Mouse (Mus musculus): ENCODE measurements around the gene Tsga10. TPM values are rescaled to one million over a fixed set of nuclear protein-coding genes. Genes with fewer than 3 reads are reported as not detected.

Gene Tsga10
- total RNA-seq (2021): 1 to 10 TPM; 4.7 to 5.4 TPM
- long read RNA-seq, experiment 1, partial matches to known transcripts: 0 of 2 reads
- long read RNA-seq, experiment 1, other reads (novel, unspliced or antisense): 1 of 2 reads
- long read RNA-seq, experiment 2, partial matches to known transcripts: 1 of 2 reads
- long read RNA-seq, experiment 2, other reads (novel, unspliced or antisense): 0 of 2 reads

- DNase-seq (ENCODE audit: low spot score in 2 of 2): no peak
These were observed at the start of gene Tsga10 for GRCm38 (mm10) chr1:37866286-37866685. Tsga10 (minus strand) TSS chr1:37866429.

- no peak for DNase-seq (ENCODE audit: low spot score in 2 of 2)
These were observed 46.5 kb upstream of the Tsga10 start for GRCm38 (mm10) chr1:37912751-37913150.

- no peak for DNase-seq (ENCODE audit: low spot score in 2 of 2)
These were observed 36.9 kb upstream of the Tsga10 start for GRCm38 (mm10) chr1:37903178-37903577.

GRCm38 (mm10) chr1:37900288-37900687, 34.1 kb upstream of the Tsga10 start:
- DNase-seq (ENCODE audit: low spot score in 2 of 2): no peak

- DNase-seq (ENCODE audit: low spot score in 2 of 2): no peak
These were observed 33.6 kb upstream of the Tsga10 start for GRCm38 (mm10) chr1:37899816-37900215.

GRCm38 (mm10) chr1:37894606-37895005, 28.4 kb upstream of the Tsga10 start:
- no peak for DNase-seq (ENCODE audit: low spot score in 2 of 2)

GRCm38 (mm10) chr1:37891400-37891799, 25.2 kb upstream of the Tsga10 start:
- no peak for DNase-seq (ENCODE audit: low spot score in 2 of 2)

GRCm38 (mm10) chr1:37890025-37890652, 23.9 kb upstream of the Tsga10 start, which contains the start of the genes Mitd1 and Mrpl30:
Mitd1 (minus strand) TSS chr1:37890411.
Mrpl30 (plus strand) TSS chr1:37890477.
- peak; percentile 73 to 88 for DNase-seq (ENCODE audit: low spot score in 2 of 2)

GRCm38 (mm10) chr1:37889206-37889605, 23.0 kb upstream of the Tsga10 start:
- no peak for DNase-seq (ENCODE audit: low spot score in 2 of 2)

- no peak for DNase-seq (ENCODE audit: low spot score in 2 of 2)
These were observed 18.2 kb upstream of the Tsga10 start for GRCm38 (mm10) chr1:37884451-37884850.

- no peak for DNase-seq (ENCODE audit: low spot score in 2 of 2)
These were observed 17.2 kb upstream of the Tsga10 start for GRCm38 (mm10) chr1:37883411-37883810.

GRCm38 (mm10) chr1:37877736-37878460, 11.7 kb upstream of the Tsga10 start:
- no peak for DNase-seq (ENCODE audit: low spot score in 2 of 2)

- DNase-seq (ENCODE audit: low spot score in 2 of 2): no peak
These were observed 6.9 kb upstream of the Tsga10 start for GRCm38 (mm10) chr1:37873157-37873556.

GRCm38 (mm10) chr1:37872131-37873067, 6.2 kb upstream of the Tsga10 start:
- peak; percentile 58 to 76 for DNase-seq (ENCODE audit: low spot score in 2 of 2)

- DNase-seq (ENCODE audit: low spot score in 2 of 2): no peak
These were observed 5.5 kb upstream of the Tsga10 start, which contains the start of gene Lipt1 for GRCm38 (mm10) chr1:37871704-37872103. Lipt1 (plus strand) TSS chr1:37871738.

GRCm38 (mm10) chr1:37869362-37869761, 3.1 kb upstream of the Tsga10 start:
- DNase-seq (ENCODE audit: low spot score in 2 of 2): no peak

- no peak for DNase-seq (ENCODE audit: low spot score in 2 of 2)
These were observed 2.4 kb upstream of the Tsga10 start for GRCm38 (mm10) chr1:37868640-37869039.

GRCm38 (mm10) chr1:37867684-37868322, 1.6 kb upstream of the Tsga10 start:
- no peak for DNase-seq (ENCODE audit: low spot score in 2 of 2)

- no peak for DNase-seq (ENCODE audit: low spot score in 2 of 2)
These were observed 827 bp upstream of the Tsga10 start for GRCm38 (mm10) chr1:37867056-37867455.

GRCm38 (mm10) chr1:37865401-37866215, 621 bp downstream of the Tsga10 start:
- no peak for DNase-seq (ENCODE audit: low spot score in 2 of 2)
